Mouse (Mus musculus) CH12.LX (cell line): ENCODE data around the gene Prickle3. TPM values are rescaled to one million over a fixed set of nuclear protein-coding genes. Genes with fewer than 3 reads are reported as not detected.

Experiments
- DNase-seq: peaks from one replicate; pipeline ENCODE4 v3.0.0-alpha.2; 2013; ENCODE audit errors: extremely low read depth
- H3K27ac ChIP-seq: 2 replicates; pipeline ENCODE4 v1.5.1; 2012; ENCODE audit warnings: low read depth, mild to moderate bottlenecking, control low read depth, moderate library complexity; ENCODE audit not compliant: insufficient read depth
- H3K27me3 ChIP-seq: replicated peaks from 2 replicates; pipeline ENCODE3; 2012; ENCODE audit warnings: inconsistent platforms
- H3K36me3 ChIP-seq, 2 experiments: replicated peaks in 1 of 2; 2 replicates each; pipeline versions ENCODE3 to v1.6.1; 2012; ENCODE audit warnings: inconsistent platforms in 1 of 2, low read length in 1 of 2, mild to moderate bottlenecking in 1 of 2, mixed read lengths in 1 of 2, moderate library complexity in 1 of 2; ENCODE audit not compliant: control insufficient read depth in 1 of 2, insufficient read depth in 1 of 2
- H3K4me1 ChIP-seq, 2 experiments: 2 replicates each; pipeline ENCODE4 v1.6.1; 2012; ENCODE audit warnings: inconsistent platforms in 1 of 2, moderate library complexity in 1 of 2; ENCODE audit not compliant: insufficient read depth in 2 of 2, control insufficient read depth in 1 of 2
- H3K4me2 ChIP-seq: 2 replicates; pipeline ENCODE4 v1.6.1; 2012; ENCODE audit warnings: low read depth, mild to moderate bottlenecking, control low read depth; ENCODE audit not compliant: poor library complexity, insufficient read depth, severe bottlenecking
- H3K4me3 ChIP-seq, 3 experiments: fragments of 150-350 bp in 1 of 3; sonication (generic) in 1 of 3; replicated peaks in 1 of 3; 2 replicates each; pipeline versions ENCODE3 to v1.5.1; 2011 to 2012; ENCODE audit warnings: low read depth in 2 of 3, low read length in 2 of 3, mild to moderate bottlenecking in 2 of 3, moderate library complexity in 2 of 3, control low read depth in 1 of 3, improper control_type of control experiment in 1 of 3, inconsistent platforms in 1 of 3, mixed read lengths in 1 of 3; ENCODE audit not compliant: poor library complexity in 1 of 3
- H3K79me2 ChIP-seq: replicated peaks from 2 replicates; pipeline ENCODE4 v1.6.1; 2012; ENCODE audit warnings: mild to moderate bottlenecking, moderate library complexity; ENCODE audit not compliant: control insufficient read depth, poor library complexity, insufficient read depth, severe bottlenecking; ENCODE audit errors: extremely low read depth
- H3K9ac ChIP-seq: 2 replicates; pipeline ENCODE4 v1.6.1; 2012; ENCODE audit warnings: low read depth, mild to moderate bottlenecking, control low read depth, moderate library complexity; ENCODE audit not compliant: insufficient read depth
- H3K9me3 ChIP-seq: replicated peaks from 2 replicates; pipeline ENCODE3; 2012; ENCODE audit warnings: low read length, inconsistent platforms, mixed read lengths
- BHLHE40 ChIP-seq: IDR thresholded peaks from 2 replicates; pipeline ENCODE4 v1.6.1; 2011; ENCODE audit warnings: mild to moderate bottlenecking, low read depth, low read length, improper control_type of control experiment
- CTCF ChIP-seq, 2 experiments: IDR thresholded peaks in 1 of 2; conservative IDR thresholded peaks in 1 of 2; 2 replicates each; pipeline ENCODE4 v1.5.1; 2011 to 2012; ENCODE audit warnings: low read depth in 2 of 2, low read length in 2 of 2, improper control_type of control experiment in 1 of 2, inconsistent platforms in 1 of 2, mild to moderate bottlenecking in 1 of 2, moderate library complexity in 1 of 2
- EP300 ChIP-seq: IDR thresholded peaks from 2 replicates; pipeline ENCODE4 v1.6.1; 2011; ENCODE audit warnings: low read length, improper control_type of control experiment
- ETS1 ChIP-seq: conservative IDR thresholded peaks from 2 replicates; pipeline ENCODE4 v1.6.1; 2012; ENCODE audit warnings: low read depth, mild to moderate bottlenecking, inconsistent platforms, low read length, improper control_type of control experiment, moderate library complexity
- GABPA ChIP-seq: IDR thresholded peaks from 2 replicates; pipeline ENCODE4 v1.6.1; 2012; ENCODE audit warnings: low read depth, low read length, improper control_type of control experiment, inconsistent platforms; ENCODE audit not compliant: insufficient replicate concordance
- HCFC1 ChIP-seq: IDR thresholded peaks from 2 replicates; pipeline ENCODE4 v1.6.1; 2012; ENCODE audit warnings: low read depth, mild to moderate bottlenecking, inconsistent platforms, low read length, improper control_type of control experiment
- IRF4 ChIP-seq: IDR thresholded peaks from 2 replicates; pipeline ENCODE4 v1.6.1; 2014; ENCODE audit warnings: low read depth, mild to moderate bottlenecking, inconsistent platforms, low read length, improper control_type of control experiment
- JUN ChIP-seq: IDR thresholded peaks from 2 replicates; pipeline ENCODE4 v1.6.1; 2011; ENCODE audit warnings: low read depth, mild to moderate bottlenecking, low read length, improper control_type of control experiment, moderate library complexity; ENCODE audit not compliant: insufficient read depth
- KAT2A ChIP-seq: IDR thresholded peaks from 2 replicates; pipeline ENCODE4 v1.6.1; 2012; ENCODE audit warnings: low read length, improper control_type of control experiment, inconsistent platforms; ENCODE audit not compliant: insufficient replicate concordance
- MAX ChIP-seq: IDR thresholded peaks from 2 replicates; pipeline ENCODE4 v1.6.1; 2011; ENCODE audit warnings: low read length, improper control_type of control experiment
- MAZ ChIP-seq: IDR thresholded peaks from 2 replicates; pipeline ENCODE4 v1.6.1; 2012; ENCODE audit warnings: low read depth, mild to moderate bottlenecking, inconsistent platforms, low read length, improper control_type of control experiment, moderate library complexity
- MEF2A ChIP-seq: IDR thresholded peaks from 2 replicates; pipeline ENCODE4 v1.6.1; 2014; ENCODE audit warnings: low read depth, mild to moderate bottlenecking, inconsistent platforms, low read length, improper control_type of control experiment, borderline replicate concordance
- MXI1 ChIP-seq: IDR thresholded peaks from 2 replicates; pipeline ENCODE4 v1.6.1; 2011; ENCODE audit warnings: mild to moderate bottlenecking, low read depth, low read length, improper control_type of control experiment
- MYC ChIP-seq: IDR thresholded peaks from 2 replicates; pipeline ENCODE4 v1.6.1; 2011; ENCODE audit warnings: low read depth, mild to moderate bottlenecking, improper control_type of control experiment, low read length
- NELFE ChIP-seq: IDR thresholded peaks from 2 replicates; pipeline ENCODE4 v1.6.1; 2011; ENCODE audit warnings: low read depth, low read length, improper control_type of control experiment
- PAX5 ChIP-seq: IDR thresholded peaks from 2 replicates; pipeline ENCODE4 v1.6.1; 2012; ENCODE audit warnings: low read length, inconsistent platforms, mixed read lengths
- POLR2A ChIP-seq: IDR thresholded peaks from 2 replicates; pipeline ENCODE4 v1.6.1; 2011; ENCODE audit warnings: low read depth, mild to moderate bottlenecking, improper control_type of control experiment, low read length
- POLR2AphosphoS2 ChIP-seq: IDR thresholded peaks from 2 replicates; pipeline ENCODE4 v1.6.1; 2011; ENCODE audit warnings: low read depth, low read length, improper control_type of control experiment
- RAD21 ChIP-seq: IDR thresholded peaks from 2 replicates; pipeline ENCODE4 v1.6.1; 2011; ENCODE audit warnings: low read depth, mild to moderate bottlenecking, low read length, improper control_type of control experiment, moderate library complexity
- RCOR1 ChIP-seq: conservative IDR thresholded peaks from 2 replicates; pipeline ENCODE4 v1.6.1; 2012; ENCODE audit warnings: low read depth, mild to moderate bottlenecking, inconsistent platforms, low read length, improper control_type of control experiment
- SMC3 ChIP-seq: IDR thresholded peaks from 2 replicates; pipeline ENCODE4 v1.6.1; 2011; ENCODE audit warnings: low read depth, low read length, improper control_type of control experiment
- TBP ChIP-seq: conservative IDR thresholded peaks from 2 replicates; pipeline ENCODE4 v1.6.1; 2011; ENCODE audit warnings: low read depth, low read length, improper control_type of control experiment
- UBTF ChIP-seq: IDR thresholded peaks from 2 replicates; pipeline ENCODE4 v1.6.1; 2012; ENCODE audit warnings: low read depth, mild to moderate bottlenecking, inconsistent platforms, low read length, improper control_type of control experiment, moderate library complexity
- USF1 ChIP-seq: IDR thresholded peaks from 2 replicates; pipeline ENCODE4 v1.6.1; 2014; ENCODE audit warnings: low read depth, mild to moderate bottlenecking, inconsistent platforms, low read length, improper control_type of control experiment
- USF2 ChIP-seq: conservative IDR thresholded peaks from 2 replicates; pipeline ENCODE4 v1.6.1; 2011; ENCODE audit warnings: low read depth, low read length, improper control_type of control experiment
- ZC3H11A ChIP-seq: IDR thresholded peaks from 2 replicates; pipeline ENCODE4 v1.6.1; 2012; ENCODE audit warnings: low read depth, mild to moderate bottlenecking, inconsistent platforms, low read length, improper control_type of control experiment
- ZKSCAN1 ChIP-seq: IDR thresholded peaks from 2 replicates; pipeline ENCODE4 v1.6.1; 2012; ENCODE audit warnings: low read depth, inconsistent platforms, low read length, improper control_type of control experiment, borderline replicate concordance
- ZMIZ1 ChIP-seq: IDR thresholded peaks from 2 replicates; pipeline ENCODE4 v1.6.1; 2012; ENCODE audit warnings: low read depth, mild to moderate bottlenecking, inconsistent platforms, low read length, improper control_type of control experiment
- ZNF384 ChIP-seq: IDR thresholded peaks from 2 replicates; pipeline ENCODE4 v1.6.1; 2012; ENCODE audit warnings: low read depth, low read length, improper control_type of control experiment, inconsistent platforms
- dilution Hi-C: fragments of 300-500 bp; cut with MboI; formaldehyde crosslinking; loops from 2 replicates; pipeline ENCODE4 v1.14.3; 2020; ENCODE audit warnings: low sequenced_read_pairs; ENCODE audit not compliant: extremely low pct_unique_long_range_greater_than_20kb, extremely low pct_ligation_motif_present
- in situ Hi-C: fragments of 300-500 bp; cut with MboI; formaldehyde crosslinking; loops from 3 replicates; pipeline ENCODE4 v1.14.3; 2019; ENCODE audit warnings: low sequenced_read_pairs, low pct_ligation_motif_present, low pct_unique_long_range_greater_than_20kb, mixed read lengths
- polyA plus RNA-seq: library from polyadenylated mRNA; unstranded; fragments of >175 nt; gene quantifications from 2 replicates; pipeline ENCODE4 v1.2.1, GENCODE M21; 2012; ENCODE audit warnings: low read depth; ENCODE audit not compliant: insufficient read length
- total RNA-seq, 2 experiments: library from RNA; depleted of rRNA; stranded (reverse); fragments of 300-350 nt in 1 of 2; fragments of >200 nt in 1 of 2; gene quantifications; 2 replicates each; pipeline ENCODE4 v1.2.3; 2012 to 2014

Prickle3 gene
- total and polyA plus RNA-seq, 3 experiments, result 2.2 to 12.5 (median 4.5) TPM

DNA sequence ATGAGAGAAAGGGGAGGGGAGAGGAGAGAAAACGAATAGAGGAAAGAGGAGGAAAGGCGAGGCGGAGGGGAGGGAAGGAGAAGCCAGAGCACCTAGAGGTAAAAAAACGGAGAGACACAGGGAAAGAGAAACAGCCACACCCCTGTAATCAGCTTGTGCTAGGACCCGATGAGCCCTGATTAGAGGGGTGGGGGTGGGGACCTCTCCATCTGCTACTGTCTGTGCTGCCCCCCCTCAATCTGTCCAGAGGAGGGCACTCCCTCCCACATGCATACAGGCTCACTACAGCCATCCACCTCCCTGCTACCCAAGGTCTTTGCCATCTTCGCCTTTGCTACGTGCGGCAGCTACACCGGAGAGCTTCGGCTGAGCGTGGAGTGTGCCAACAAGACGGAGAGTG lies 16.3 kb upstream of the Prickle3 start:
- Histone ChIP-seq H3K9ac (no peak overlapping the region), H3K4me3 (no peak overlapping the region), H3K27ac (no peak overlapping the region), H3K36me3 (no peaks in the 10 kb centered on the region), H3K9me3 (no peaks in the 10 kb centered on the region), H3K4me2 (no peak overlapping the region), H3K27me3 (peaks cover 13% of the 10 kb centered on the region), H3K4me1 (peaks cover 3 to 4% of the 10 kb centered on the region in 2 experiments; a peak in 2 of 4 replicates), H3K79me2 (no peaks in the 10 kb centered on the region)
- in situ Hi-C loops (no loop called here), dilution Hi-C loops (no loop called here)
- no peak for TF ChIP-seq MEF2A
- TF ChIP-seq BHLHE40, result no peak
- TF ChIP-seq HCFC1, result no peak
- TF ChIP-seq ZMIZ1, result no peak
- TF ChIP-seq POLR2AphosphoS2, result no peak
- no peak for TF ChIP-seq JUN
- TF ChIP-seq GABPA, result no peak
- no peak for TF ChIP-seq POLR2A
- no peak for TF ChIP-seq IRF4
- no peak for TF ChIP-seq TBP
- TF ChIP-seq ZC3H11A, result no peak
- no peak for TF ChIP-seq PAX5
- no peak for TF ChIP-seq ETS1
- no peak for TF ChIP-seq RCOR1
- TF ChIP-seq RAD21, result no peak
- no peak for TF ChIP-seq EP300
- no peak for TF ChIP-seq KAT2A
- no peak for TF ChIP-seq NELFE
- TF ChIP-seq UBTF, result no peak
- TF ChIP-seq ZKSCAN1, result no peak
- no peak for DNase-seq

GRCm38 (mm10) chrX:7645349-7645748 lies 11.7 kb upstream of the Prickle3 start:
- Histone ChIP-seq H3K4me2 (no peak overlapping the region), H3K9me3 (no peaks in the 10 kb centered on the region), H3K27me3 (peaks cover 8% of the 10 kb centered on the region), H3K36me3 (no peaks in the 10 kb centered on the region), H3K4me3 (no peak overlapping the region), H3K27ac (no peak overlapping the region), H3K4me1 (peaks cover 3 to 7% of the 10 kb centered on the region in 2 experiments; a peak in 3 of 4 replicates), H3K79me2 (no peaks in the 10 kb centered on the region), H3K9ac (no peak overlapping the region)
- dilution Hi-C loops (no loop called here), in situ Hi-C loops (no loop called here)
- peak; percentile 85 for DNase-seq
- TF ChIP-seq USF1 (peak; percentile 87), HCFC1 (no peak), BHLHE40 (peak; percentile 88), MAX (peak; percentile 88), MYC (peak; percentile 89), MXI1 (0 out of 2 replicates have a peak, but pooled peaks have one; percentile 28), SMC3 (peak; percentile 61), USF2 (peak; percentile 83), MAZ (no peak), ZNF384 (no peak), KAT2A (no peak), RAD21 (peak; percentile 54), CTCF (conservative IDR thresholded peaks at IDR 0.05 in 1 of 2, IDR thresholded peaks at IDR 0.05 in 1 of 2; ENCODE audit: low read depth in 2 of 2, low read length in 2 of 2) (peak in 1 of 2 experiments; percentile 69; a peak in 2 of 4 replicates)
